ENCODE assay signal across 16 mouse cellular contexts in genomic region chr13:23717593-23718245, GRCm38 (mm10). TPM values are rescaled to one million over a fixed set of nuclear protein-coding genes. Genes with fewer than 3 reads are reported as not detected.
DNase-seq lines count a peak whose midpoint lies in the region; ATAC-seq and TF ChIP-seq lines count a peak whose summit lies in the region.
"Not testable (repeated sequence)": the region's sequence is repeated elsewhere in the genome, so short reads cannot be mapped to it uniquely, and the experiment has no call there.
"Had no signal": no experiment of that assay in that cellular context is flagged by ENCODE, and none has a peak within 500 bp of the region (broad histone marks: within the 10 kb centered on the region; RNA-seq: fewer than 3 reads in every experiment).

No protein-coding gene starts in this region.

- H3K79me2 ChIP-seq in heart, adult 2 months (replicated peaks; ENCODE audit: control insufficient read depth, insufficient read depth, low read length); liver, adult 2 months (ENCODE audit: control insufficient read depth, insufficient read depth, low read length): not testable (repeated sequence)

- not testable (repeated sequence) for H3K4me3 ChIP-seq in brown adipose tissue, adult 24 weeks (ENCODE audit: insufficient read depth, low read depth, low read length); heart, adult 2 months; limb, embryonic 10.5 days; liver, adult 2 months (ENCODE audit: insufficient read depth, low read depth, low read length); liver, embryonic 16.5 days (ENCODE audit: low read depth, low read length); midbrain, embryonic 10.5 days; small intestine, adult 2 months (ENCODE audit: low read depth, low read length)

- H3K27me3 ChIP-seq in heart, adult 2 months (ENCODE audit: control insufficient read depth, insufficient read depth, low read length); limb, embryonic 10.5 days (ENCODE audit: low read depth, poor library complexity, severe bottlenecking); liver, adult 2 months (ENCODE audit: control insufficient read depth, insufficient read depth, low read length); liver, embryonic 16.5 days (ENCODE audit: control insufficient read depth, insufficient read depth, low read depth, low read length); midbrain, embryonic 10.5 days (ENCODE audit: low read depth, poor library complexity, severe bottlenecking); small intestine, adult 2 months (ENCODE audit: control insufficient read depth, insufficient read depth, low read length): not testable (repeated sequence)

- WGBS in heart, adult 2 months: 34% methylated on average over 2 of the region's 2 CpGs
- 16% methylated on average over 2 of the region's 2 CpGs for WGBS in limb, embryonic 10.5 days
- 11% methylated on average over 2 of the region's 2 CpGs for WGBS in liver, adult 2 months
- whole genome bisulfite sequencing in liver, embryonic 16.5 days (ENCODE audit: insufficient replicate concordance): 9% methylated on average over 2 of the region's 2 CpGs
- WGBS in midbrain, embryonic 10.5 days: 8% methylated on average over 2 of the region's 2 CpGs
- WGBS in small intestine, adult 2 months: 31% methylated on average over 2 of the region's 2 CpGs

- TF ChIP-seq POLR2A in heart, adult 2 months (IDR thresholded peaks at IDR 0.05; ENCODE audit: insufficient read depth, low read depth, low read length); liver, adult 2 months (IDR thresholded peaks at IDR 0.05; ENCODE audit: extremely low read depth, insufficient read depth, low read length); small intestine, adult 2 months (IDR thresholded peaks at IDR 0.05; ENCODE audit: low read depth, low read length): not testable (repeated sequence)

- H3K27ac ChIP-seq in brown adipose tissue, adult 24 weeks (replicated peaks; ENCODE audit: low read depth, low read length): peak overlapping the region; percentile 75
- peak overlapping the region; percentile 34 for H3K27ac ChIP-seq in heart, adult 2 months
- peak overlapping the region; percentile 50; the same call in 1 of the 2 replicates for H3K27ac ChIP-seq in limb, embryonic 10.5 days
- H3K27ac ChIP-seq in liver, adult 2 months (replicated peaks; ENCODE audit: insufficient read depth, low read depth, low read length): peak overlapping the region; percentile 36
- 0 out of 2 replicates have a peak overlapping the region, but pooled peaks have one; percentile 9 for H3K27ac ChIP-seq in liver, embryonic 16.5 days (ENCODE audit: low read length)
- 0 out of 2 replicates have a peak overlapping the region, but pooled peaks have one; percentile 17 for H3K27ac ChIP-seq in midbrain, embryonic 10.5 days (replicated peaks)
- H3K27ac ChIP-seq in small intestine, adult 2 months (ENCODE audit: insufficient read depth, low read depth, low read length): peak overlapping the region; percentile 53

- not testable (repeated sequence) for ATAC-seq in liver, embryonic 16.5 days (ENCODE audit: low read depth)

- H3K4me2 ChIP-seq in liver, embryonic 16.5 days (ENCODE audit: low read depth, low read length): not testable (repeated sequence)

- TF ChIP-seq EP300 in heart, adult 2 months (IDR thresholded peaks at IDR 0.05; ENCODE audit: insufficient read depth, low read depth, low read length): not testable (repeated sequence)

- intact Hi-C loops in heart, adult 2 months (cut with DNase I): not testable (repeated sequence)

- not testable (repeated sequence) for H3K9ac ChIP-seq in heart, adult 2 months (ENCODE audit: low read depth, low read length); liver, adult 2 months (ENCODE audit: low read depth, low read length); liver, embryonic 16.5 days (ENCODE audit: low read depth, low read length)

- not testable (repeated sequence) for H3K4me1 ChIP-seq in brown adipose tissue, adult 24 weeks (ENCODE audit: control insufficient read depth, insufficient read depth, insufficient read length, low read length); heart, adult 2 months (ENCODE audit: control insufficient read depth, insufficient read depth, low read length); limb, embryonic 10.5 days; liver, embryonic 16.5 days (ENCODE audit: control insufficient read depth, low read depth, low read length); midbrain, embryonic 10.5 days; small intestine, adult 2 months (ENCODE audit: control insufficient read depth, insufficient read depth, insufficient read length, low read length)
- H3K4me1 ChIP-seq in liver, adult 2 months (ENCODE audit: control insufficient read depth, insufficient read depth, low read length): peaks cover 12% of the 10 kb centered on the region; the same call in 1 of the 2 replicates

- H3K9me3 ChIP-seq in limb, embryonic 10.5 days (replicated peaks); liver, embryonic 16.5 days (replicated peaks; ENCODE audit: control insufficient read depth, low read length); midbrain, embryonic 10.5 days (replicated peaks): not testable (repeated sequence)

- TF ChIP-seq CTCF in heart, adult 2 months (IDR thresholded peaks at IDR 0.05); liver, adult 2 months (IDR thresholded peaks at IDR 0.05; ENCODE audit: low read depth, low read length); small intestine, adult 2 months (IDR thresholded peaks at IDR 0.05; ENCODE audit: extremely low read depth, insufficient read length, insufficient replicate concordance, low read depth, low read length): not testable (repeated sequence)

- not testable (repeated sequence) for DNase-seq in heart, adult 2 months
- peak; percentile 28 for DNase-seq in limb, embryonic 10.5 days (ENCODE audit: low spot score)
- peak; percentile 68 for DNase-seq in liver, adult 2 months (ENCODE audit: extremely low read depth, low read depth, low spot score)
- DNase-seq in midbrain, embryonic 10.5 days (ENCODE audit: low spot score): peak; percentile 10

- H3K36me3 ChIP-seq in heart, adult 2 months (ENCODE audit: control insufficient read depth, insufficient read depth, low read length); limb, embryonic 10.5 days; liver, adult 2 months (ENCODE audit: control insufficient read depth, insufficient read depth, low read length); liver, embryonic 16.5 days (ENCODE audit: control insufficient read depth, insufficient read depth); midbrain, embryonic 10.5 days; small intestine, adult 2 months (ENCODE audit: control insufficient read depth, insufficient read depth, low read length): not testable (repeated sequence)

RNA-seq across cellular contexts. Expression of gene Hfe, which starts 7.1 kb away (rescaled TPM):
- 30.2 and 34.3 TPM in 2 replicates for polyA plus RNA-seq in brown adipose tissue, adult 24 weeks (2012; ENCODE audit: insufficient read depth, insufficient read length, missing spikeins)
- total RNA-seq in heart, adult 2 months (2021): 10 to 100 TPM; 58.9 to 62.8 TPM
- polyA plus RNA-seq in heart, adult 2 months (2012; rRNA removed): 16.8 and 21.1 TPM in 2 replicates
- polyA plus RNA-seq in limb, embryonic 10.5 days (2016; fragmentation: Nextera tagmentation; extraction: Ambion mirVana): 1.6 and 2.0 TPM in 2 replicates
- 30.4 and 35.3 TPM in 2 replicates for total RNA-seq in liver, adult 2 months (2014; rRNA removed)
- polyA plus RNA-seq in liver, adult 2 months (2012; rRNA removed): 32.6 and 40.9 TPM in 2 replicates
- polyA plus RNA-seq in liver, embryonic 16.5 days (2015; fragmentation: Nextera tagmentation; extraction: Ambion mirVana): 16.0 and 16.3 TPM in 2 replicates
- polyA plus RNA-seq in midbrain, embryonic 10.5 days (2016; fragmentation: Nextera tagmentation; extraction: Ambion mirVana): 2.3 and 2.5 TPM in 2 replicates
- 3.5 and 7.7 TPM in 2 replicates for polyA plus RNA-seq in small intestine, adult 2 months (2012; rRNA removed)

RNA-seq across cellular contexts. Expression of gene Hist1h4c, which starts 19.5 kb away (rescaled TPM):
- polyA plus RNA-seq in brown adipose tissue, adult 24 weeks (2012; ENCODE audit: insufficient read depth, insufficient read length, missing spikeins): 2.1 TPM in 1 of 2 replicates, not detected in the other
- 10 to 100 TPM; 42.3 to 45.8 TPM for total RNA-seq in heart, adult 2 months (2021)
- polyA plus RNA-seq in heart, adult 2 months (2012; rRNA removed): 1.5 and 3.2 TPM in 2 replicates
- polyA plus RNA-seq in limb, embryonic 10.5 days (2016; fragmentation: Nextera tagmentation; extraction: Ambion mirVana): 6.4 and 6.5 TPM in 2 replicates
- 190 and 256 TPM in 2 replicates for total RNA-seq in liver, adult 2 months (2014; rRNA removed)
- polyA plus RNA-seq in liver, adult 2 months (2012; rRNA removed): 0.95 and 3.1 TPM in 2 replicates
- polyA plus RNA-seq in liver, embryonic 16.5 days (2015; fragmentation: Nextera tagmentation; extraction: Ambion mirVana): 6.3 and 8.9 TPM in 2 replicates
- 4.9 and 5.1 TPM in 2 replicates for polyA plus RNA-seq in midbrain, embryonic 10.5 days (2016; fragmentation: Nextera tagmentation; extraction: Ambion mirVana)
- 13.7 and 17.8 TPM in 2 replicates for polyA plus RNA-seq in small intestine, adult 2 months (2012; rRNA removed)

RNA-seq across cellular contexts. Expression of gene Hist1h1c, which starts 20.9 kb away (rescaled TPM):
- 112 and 175 TPM in 2 replicates for polyA plus RNA-seq in brown adipose tissue, adult 24 weeks (2012; ENCODE audit: insufficient read depth, insufficient read length, missing spikeins)
- total RNA-seq in heart, adult 2 months (2021): 100 to 1,000 TPM; 147 to 185 TPM
- polyA plus RNA-seq in heart, adult 2 months (2012; rRNA removed): 55.5 and 80.0 TPM in 2 replicates
- 8.6 and 11.8 TPM in 2 replicates for polyA plus RNA-seq in limb, embryonic 10.5 days (2016; fragmentation: Nextera tagmentation; extraction: Ambion mirVana)
- 43.6 and 68.1 TPM in 2 replicates for total RNA-seq in liver, adult 2 months (2014; rRNA removed)
- polyA plus RNA-seq in liver, adult 2 months (2012; rRNA removed): 20.9 and 31.6 TPM in 2 replicates
- 99.6 and 112 TPM in 2 replicates for polyA plus RNA-seq in liver, embryonic 16.5 days (2015; fragmentation: Nextera tagmentation; extraction: Ambion mirVana)
- 8.8 and 9.5 TPM in 2 replicates for polyA plus RNA-seq in midbrain, embryonic 10.5 days (2016; fragmentation: Nextera tagmentation; extraction: Ambion mirVana)
- 25.6 and 68.0 TPM in 2 replicates for polyA plus RNA-seq in small intestine, adult 2 months (2012; rRNA removed)

RNA-seq across cellular contexts. Expression of gene Hist1h1t, which starts 22.1 kb away (rescaled TPM):
- polyA plus RNA-seq in brown adipose tissue, adult 24 weeks (2012; ENCODE audit: insufficient read depth, insufficient read length, missing spikeins): not detected in 2 replicates
- not detected for total RNA-seq in heart, adult 2 months (2021)
- not detected in 2 replicates for polyA plus RNA-seq in heart, adult 2 months (2012; rRNA removed)
- polyA plus RNA-seq in limb, embryonic 10.5 days (2016; fragmentation: Nextera tagmentation; extraction: Ambion mirVana): 0.26 TPM in 1 of 2 replicates, not detected in the other
- not detected in 2 replicates for total RNA-seq in liver, adult 2 months (2014; rRNA removed)
- polyA plus RNA-seq in liver, adult 2 months (2012; rRNA removed): not detected in 2 replicates
- polyA plus RNA-seq in liver, embryonic 16.5 days (2015; fragmentation: Nextera tagmentation; extraction: Ambion mirVana): 0.13 TPM in 1 of 2 replicates, not detected in the other
- polyA plus RNA-seq in midbrain, embryonic 10.5 days (2016; fragmentation: Nextera tagmentation; extraction: Ambion mirVana): not detected in 2 replicates
- not detected in 2 replicates for polyA plus RNA-seq in small intestine, adult 2 months (2012; rRNA removed)
- total RNA-seq: gastrocnemius, adult 18-20 months; gastrocnemius, postnatal 14 days; hematopoietic stem cell, adult 5-6 weeks had no signal
- polyA plus RNA-seq: embryonic facial prominence, embryonic 13.5 days; forebrain, embryonic 13.5 days; forebrain, postnatal 0 days; gonadal fat pad, adult 2 months; hindbrain, embryonic 13.5 days; hindbrain, postnatal 0 days had no signal

RNA-seq across cellular contexts. Expression of gene Hist1h3c, which starts 27.7 kb away (rescaled TPM):
- polyA plus RNA-seq in brown adipose tissue, adult 24 weeks (2012; ENCODE audit: insufficient read depth, insufficient read length, missing spikeins): not detected in 2 replicates
- total RNA-seq in heart, adult 2 months (2021): 1 to 10 TPM in 1 of 2 experiments, not detected in 1; 2.5 TPM
- polyA plus RNA-seq in heart, adult 2 months (2012; rRNA removed): 0.64 TPM in 1 of 2 replicates, not detected in the other
- 9.6 TPM in 2 replicates for polyA plus RNA-seq in limb, embryonic 10.5 days (2016; fragmentation: Nextera tagmentation; extraction: Ambion mirVana)
- 8.0 and 24.1 TPM in 2 replicates for total RNA-seq in liver, adult 2 months (2014; rRNA removed)
- polyA plus RNA-seq in liver, adult 2 months (2012; rRNA removed): 0.20 and 0.27 TPM in 2 replicates
- polyA plus RNA-seq in liver, embryonic 16.5 days (2015; fragmentation: Nextera tagmentation; extraction: Ambion mirVana): 4.4 and 7.4 TPM in 2 replicates
- 7.3 and 9.5 TPM in 2 replicates for polyA plus RNA-seq in midbrain, embryonic 10.5 days (2016; fragmentation: Nextera tagmentation; extraction: Ambion mirVana)
- polyA plus RNA-seq in small intestine, adult 2 months (2012; rRNA removed): 39.3 and 49.1 TPM in 2 replicates
- total RNA-seq: gastrocnemius, adult 18-20 months had no signal

Comparison
In these comparisons a context has a peak if more than half of its experiments do, and no peak if none do; other contexts are left out.
1. H3K27ac ChIP-seq: peak in every context shown above with its lines; median percentile 75 in brown adipose tissue, adult 24 weeks; 53 in small intestine, adult 2 months; 50 in limb, embryonic 10.5 days; 36 in liver, adult 2 months; 34 in heart, adult 2 months; 17 in midbrain, embryonic 10.5 days; 9 in liver, embryonic 16.5 days.